Mouse (Mus musculus) lung, adult 2 months (tissue): Measurements from ENCODE around the gene Lasp1.

Experiments used
- CTCF ChIP-seq: fragments of 200-500 bp; IDR thresholded peaks from 2 replicates; pipeline ENCODE4 v1.5.1; 2011; ENCODE audit warnings: mild to moderate bottlenecking, low read length, control low read depth; ENCODE audit not compliant: insufficient read depth
- POLR2A ChIP-seq: fragments of 200-500 bp; IDR thresholded peaks from 2 replicates; pipeline ENCODE4 v1.6.1; 2011; ENCODE audit warnings: low read depth, mild to moderate bottlenecking, control low read depth, low read length, borderline replicate concordance; ENCODE audit errors: extremely low read depth

GRCm38 (mm10) chr11:97866091-97866888 lies 67.5 kb downstream of the Lasp1 start:
- no peak for TF ChIP-seq CTCF
- no peak for TF ChIP-seq POLR2A
